Mouse (Mus musculus): ENCODE measurements around the gene Xkr7. TPM values are rescaled to one million over a fixed set of nuclear protein-coding genes. Genes with fewer than 3 reads are reported as not detected.
A peak's percentile ranks its signal among the peaks of the same experiment; 100 is the strongest.

Xkr7 gene
- total RNA-seq, 2 experiments from 2014 or later, result not detected

DNA sequence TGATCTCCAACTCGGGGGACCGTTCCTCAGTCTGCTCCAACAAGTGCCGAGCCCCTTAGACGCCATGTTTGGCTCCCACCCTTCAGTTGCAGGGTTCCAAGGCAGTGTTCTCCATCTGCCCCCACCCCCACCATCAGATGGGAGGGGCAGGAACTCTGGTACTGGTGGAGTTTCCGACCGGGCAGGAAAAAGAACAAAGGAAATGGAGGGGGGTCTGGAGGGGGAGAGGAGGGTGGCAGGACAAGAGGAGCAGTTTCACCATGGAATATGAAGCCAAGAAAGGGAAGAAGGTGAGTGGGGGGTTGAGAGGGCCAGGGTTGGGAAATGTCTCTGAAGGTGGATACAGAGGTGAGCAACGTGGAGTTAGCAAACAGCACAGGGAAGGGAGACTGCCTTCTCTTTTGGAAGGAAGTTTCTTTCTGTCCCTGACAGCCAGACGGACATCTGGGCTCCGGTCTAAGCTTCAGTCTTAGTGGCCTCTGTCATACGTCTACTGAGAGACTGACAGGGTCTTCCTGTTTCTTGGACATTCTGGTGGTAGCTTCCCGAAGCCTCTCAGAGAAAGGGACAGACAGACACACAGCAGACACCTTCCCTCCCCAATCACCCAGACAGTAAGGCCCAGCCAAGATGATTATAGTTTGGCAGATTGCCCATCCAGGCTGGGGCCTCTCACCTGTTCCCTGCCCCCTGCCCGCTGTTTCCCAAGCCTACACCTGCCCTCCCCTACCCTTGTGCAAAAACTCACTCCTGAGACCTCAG lies 34.3 kb downstream of the Xkr7 start, which contains the start of gene Ccm2l:
Ccm2l (plus strand) TSS at position 209 of the 762 bp plus-strand sequence.
- peak in 1 of 2 experiments; percentile 28 for DNase-seq
- intact Hi-C loops (cut with DNase I), result no loop called here

DNA sequence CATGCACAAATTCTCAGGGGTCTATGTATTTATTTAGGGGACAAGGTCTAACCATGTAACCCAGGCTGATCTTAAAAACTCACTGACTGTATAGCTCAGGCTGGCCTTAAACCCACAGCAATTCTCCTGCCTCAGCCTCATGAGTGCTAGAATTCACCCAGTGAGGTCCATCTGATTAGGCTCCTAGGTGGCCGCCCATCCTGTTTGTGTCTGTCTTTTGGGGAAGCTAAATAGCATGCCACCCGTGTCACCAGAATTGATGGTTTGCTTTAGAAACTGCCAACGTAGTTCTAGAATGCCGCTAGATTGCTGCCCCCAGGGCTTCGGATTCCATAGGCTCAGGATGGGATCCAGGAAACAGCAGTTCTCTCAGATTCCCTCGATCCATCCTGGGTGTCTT lies 35.3 kb downstream of the Xkr7 start:
- intact Hi-C loops (cut with DNase I), result no loop called here
- DNase-seq, result no peak

DNA sequence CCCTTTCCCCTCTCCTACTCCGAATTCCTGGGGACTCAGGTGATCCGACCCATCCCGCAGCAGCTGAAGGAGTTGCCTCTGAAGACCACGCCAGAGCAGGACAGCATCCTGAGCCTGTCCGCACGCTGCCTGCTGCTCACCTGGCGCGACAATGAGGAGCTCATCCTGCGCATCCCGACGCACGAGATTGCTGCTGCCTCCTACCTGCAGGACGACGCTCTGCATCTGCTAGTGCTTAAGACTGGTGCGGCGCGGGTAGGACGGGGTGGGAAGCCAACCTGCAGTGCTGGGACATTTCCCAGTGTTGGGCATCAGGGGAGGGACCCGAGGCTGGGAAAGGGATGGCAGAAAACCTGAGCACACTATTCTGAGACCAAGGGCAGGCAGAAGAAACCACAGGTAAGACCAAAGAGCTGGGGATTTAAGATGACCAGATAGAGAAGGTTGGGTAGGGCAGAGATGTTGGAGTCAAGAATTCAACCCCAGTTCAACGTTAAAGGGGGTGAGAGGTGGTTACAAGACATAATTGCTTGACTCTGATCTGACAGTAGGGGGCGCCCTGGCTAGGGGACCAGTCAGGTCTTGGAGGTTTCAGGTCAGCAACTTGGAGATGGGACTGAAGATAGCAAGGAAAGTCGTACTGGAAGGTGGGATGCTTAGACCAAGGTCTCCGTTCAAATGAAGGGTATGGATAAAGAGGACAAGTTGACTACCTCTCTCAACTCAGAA lies 39.3 kb downstream of the Xkr7 start:
- DNase-seq, result no peak
- intact Hi-C loops (cut with DNase I), result no loop called here

DNA sequence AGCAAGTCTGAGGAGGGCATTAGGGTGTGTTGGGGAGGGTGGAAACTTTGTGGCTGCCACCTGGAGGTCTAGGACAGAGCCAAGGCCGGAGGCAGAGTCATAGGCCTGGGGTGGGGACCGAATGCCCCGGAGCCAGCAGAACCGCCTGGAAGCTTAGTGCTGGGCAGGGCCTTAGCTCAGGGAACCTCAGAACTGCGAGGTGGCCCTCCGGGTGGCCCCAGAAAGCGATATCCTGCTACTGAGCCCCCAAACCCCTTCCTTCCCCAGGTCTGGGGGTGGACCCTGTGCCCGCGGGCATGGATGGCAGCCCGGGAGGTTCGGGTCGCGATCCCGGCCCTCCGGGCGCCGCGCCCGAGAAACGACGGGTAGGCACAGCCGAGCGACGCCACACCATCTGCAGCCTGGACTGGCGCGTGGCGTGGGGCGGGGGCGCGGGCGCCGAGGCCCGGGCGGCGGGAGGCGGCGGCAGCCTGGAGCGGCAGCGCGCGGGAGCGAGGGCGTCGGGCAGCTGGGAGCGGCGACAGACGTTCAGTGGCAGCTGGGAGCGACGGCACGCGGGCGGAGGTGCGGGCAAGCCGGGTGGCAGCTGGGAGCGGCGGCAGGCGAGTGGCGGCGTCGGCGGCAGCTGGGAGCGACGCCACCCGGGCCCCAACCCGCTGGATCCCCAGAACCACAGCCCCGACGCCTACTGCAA lies 40.0 kb downstream of the Xkr7 start:
- DNase-seq, result no peak
- intact Hi-C loops (cut with DNase I), result no loop called here

DNA sequence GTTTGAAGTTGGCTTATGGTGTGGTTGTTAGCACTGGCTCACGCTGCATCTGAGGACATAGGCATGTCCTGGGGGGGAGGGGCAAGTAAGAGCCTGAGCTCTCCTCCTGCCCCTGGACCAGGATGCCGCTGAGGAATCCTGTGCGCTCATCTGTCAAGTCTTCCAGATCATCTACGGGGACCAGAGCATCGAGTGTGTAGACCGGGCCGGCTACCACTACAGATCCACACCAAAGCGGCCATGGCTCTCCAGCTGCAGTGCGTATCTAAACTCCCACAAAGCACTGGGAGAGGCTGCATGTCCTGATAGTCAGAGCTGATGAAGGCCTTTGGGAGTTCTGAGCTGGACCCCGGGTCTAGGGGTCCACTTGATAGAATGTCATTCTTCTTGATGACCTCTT lies 43.0 kb downstream of the Xkr7 start:
- intact Hi-C loops (cut with DNase I), result no loop called here
- DNase-seq, result no peak

DNA sequence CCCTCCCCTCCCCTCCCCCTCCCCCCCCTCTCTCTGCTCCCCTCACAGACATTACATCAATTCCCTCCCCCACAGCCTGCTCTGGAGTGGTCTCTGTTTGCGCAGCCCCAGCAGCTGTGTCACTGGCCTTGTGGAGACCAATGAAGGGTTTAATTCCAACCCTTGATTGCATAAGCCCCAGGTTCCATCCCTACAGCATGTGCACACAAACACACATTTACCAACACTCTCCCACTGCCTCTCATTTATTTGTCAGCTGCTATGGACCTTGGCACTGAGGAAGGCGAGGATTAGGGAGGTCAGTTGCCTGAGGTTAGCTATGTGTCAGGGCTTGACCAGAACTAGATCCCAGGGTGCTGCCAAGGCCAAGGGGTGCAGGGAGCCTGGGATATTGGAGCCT lies 44.3 kb downstream of the Xkr7 start:
- intact Hi-C loops (cut with DNase I), result no loop called here
- DNase-seq, result no peak

DNA sequence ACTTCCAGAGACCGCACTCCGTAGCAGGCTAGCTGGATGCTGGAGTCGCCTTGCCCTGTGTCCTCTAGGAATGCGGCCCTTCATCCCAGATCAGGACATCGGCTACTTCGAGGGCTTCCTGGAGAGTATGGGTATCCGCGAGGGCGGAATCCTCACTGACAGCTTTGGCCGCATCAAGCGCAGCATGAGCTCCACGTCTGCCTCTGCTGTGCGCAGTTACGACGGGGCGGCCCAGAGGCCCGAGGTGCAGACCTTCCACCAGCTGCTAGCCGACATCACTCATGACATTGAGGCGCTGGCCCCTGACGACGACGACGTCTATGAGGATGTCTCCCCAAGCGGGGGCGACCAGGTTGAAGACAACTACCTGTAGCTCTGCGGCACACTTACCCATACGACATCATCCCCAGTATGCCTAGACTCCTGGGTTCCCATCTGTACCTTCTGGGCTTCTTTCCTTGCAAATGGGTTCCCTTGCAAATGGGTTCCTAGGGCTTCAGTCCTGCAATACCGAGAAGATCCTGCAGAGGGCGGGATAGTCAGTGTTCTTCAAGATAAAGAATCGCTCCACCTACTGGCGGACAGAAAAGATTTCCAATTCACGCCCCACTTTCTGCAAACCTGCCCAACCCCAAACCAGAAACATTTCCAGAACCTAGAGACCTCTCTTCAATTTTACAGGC lies 49.3 kb downstream of the Xkr7 start:
- DNase-seq, result peak; percentile 50 to 66
- intact Hi-C loops (cut with DNase I), result no loop called here

DNA sequence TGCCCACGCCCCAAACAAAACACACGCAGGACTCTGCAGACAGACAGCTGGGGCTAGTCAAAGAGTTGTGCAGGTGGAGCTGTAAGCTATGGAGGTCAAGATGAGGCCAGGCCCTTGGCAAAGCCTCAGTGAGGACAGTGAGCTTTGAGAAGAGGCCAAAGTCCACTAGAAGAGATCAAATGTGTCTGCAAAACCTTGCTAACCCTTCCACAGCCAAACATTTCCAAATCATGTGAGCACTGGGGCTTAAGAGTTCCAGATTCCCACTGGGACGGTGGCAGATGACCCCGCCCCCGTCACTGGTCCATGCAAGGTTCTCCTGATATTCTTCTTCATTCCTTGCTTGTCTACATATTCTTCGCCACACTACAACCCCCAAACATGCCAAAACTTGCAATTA lies 50.2 kb downstream of the Xkr7 start:
- no peak for DNase-seq
- intact Hi-C loops (cut with DNase I), result no loop called here

DNA sequence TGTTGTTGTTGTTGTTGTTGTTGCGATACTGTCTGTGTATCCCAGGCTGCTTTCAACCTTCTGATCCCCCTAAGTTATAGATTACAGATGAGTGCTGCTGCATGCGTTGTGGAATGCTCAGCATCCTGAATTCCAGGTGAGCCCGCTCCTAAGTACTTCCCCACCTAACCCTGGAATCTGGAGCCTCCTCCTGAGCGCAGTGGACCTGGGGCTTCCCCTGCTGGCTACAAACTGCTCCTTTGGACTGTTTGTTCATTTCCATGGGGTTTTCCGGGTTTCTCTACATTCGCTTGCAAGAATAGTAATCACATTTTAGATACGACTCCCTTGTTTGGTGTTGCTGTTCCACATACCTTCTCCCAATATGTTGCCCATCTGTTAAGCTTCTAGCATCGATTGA lies 51.6 kb downstream of the Xkr7 start:
- intact Hi-C loops (cut with DNase I), result no loop called here
- no peak for DNase-seq

DNA sequence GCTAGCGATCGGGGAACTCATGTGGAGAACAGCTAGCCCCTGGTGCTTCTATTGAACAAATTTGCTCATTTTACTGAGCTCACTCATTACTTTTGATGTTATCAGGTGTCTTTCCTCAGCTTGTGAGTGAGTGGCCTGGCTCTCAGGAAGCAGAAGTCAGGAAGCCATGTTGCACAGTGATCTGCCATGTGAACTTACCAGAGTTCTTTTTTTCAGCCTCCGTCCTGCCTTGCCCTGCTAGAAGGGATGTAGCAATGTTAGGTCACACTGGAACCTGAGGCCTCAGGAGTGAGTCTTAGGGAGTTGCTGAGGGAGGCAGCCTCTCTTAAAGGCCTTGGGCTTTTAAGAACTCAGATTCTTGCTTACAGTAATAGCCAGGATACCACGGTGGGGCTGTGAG lies 52.2 kb downstream of the Xkr7 start:
- intact Hi-C loops (cut with DNase I), result no loop called here
- no peak for DNase-seq

DNA sequence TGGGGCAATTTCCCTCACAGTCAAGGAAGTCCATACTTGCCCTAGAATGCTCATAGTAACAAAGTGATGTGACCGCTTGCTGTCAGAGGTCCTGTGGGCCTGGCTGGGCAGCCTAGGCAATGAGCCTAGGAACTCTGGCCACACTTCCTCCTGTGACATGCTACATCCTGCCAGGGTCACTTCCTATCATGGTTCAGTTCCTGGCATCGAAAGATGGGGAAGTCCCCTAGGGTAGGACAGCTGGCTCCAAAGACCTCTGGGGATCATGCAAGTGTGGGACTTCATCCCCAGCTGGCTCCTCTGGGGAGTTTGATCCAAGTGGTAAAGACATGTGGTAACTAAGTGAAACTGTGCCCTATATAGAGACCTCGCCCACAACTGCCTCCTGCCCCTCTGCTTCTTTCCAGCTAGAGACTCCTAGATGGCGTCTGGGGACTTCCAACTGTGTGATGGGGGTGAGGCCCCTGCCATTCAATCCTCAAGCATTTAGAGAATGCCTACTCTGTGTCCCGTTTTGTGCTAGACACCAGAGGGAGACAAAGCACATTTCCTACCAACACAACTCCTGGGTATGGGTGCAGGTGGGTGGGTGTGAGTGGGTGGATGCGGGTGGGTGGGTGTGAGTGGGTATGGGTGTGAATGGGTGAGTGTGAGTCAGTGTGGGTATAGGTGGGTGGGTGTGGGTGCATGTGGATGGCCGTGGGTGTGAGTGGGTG lies 52.8 kb downstream of the Xkr7 start:
- intact Hi-C loops (cut with DNase I), result no loop called here
- DNase-seq, result no peak

DNA sequence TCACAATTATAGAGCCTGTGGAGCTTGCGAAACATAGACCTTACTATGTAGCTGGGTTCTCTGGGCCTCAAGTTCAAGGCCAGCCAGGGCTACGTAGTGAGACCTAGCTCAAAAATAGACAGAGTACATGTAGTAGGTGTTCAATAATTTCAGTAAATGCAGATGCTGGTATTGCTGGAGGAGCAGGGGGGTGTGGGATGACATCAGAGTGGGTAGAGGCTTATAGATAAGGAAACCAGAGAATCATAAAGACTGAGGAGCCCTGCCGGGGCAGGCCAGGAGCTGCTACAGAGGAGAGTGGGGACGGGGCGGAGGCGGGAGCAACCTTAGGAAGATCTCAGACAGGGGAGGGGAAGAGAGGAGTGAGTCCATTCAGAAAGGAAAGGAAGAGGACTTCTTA lies 53.9 kb downstream of the Xkr7 start:
- intact Hi-C loops (cut with DNase I), result no loop called here
- no peak for DNase-seq

DNA sequence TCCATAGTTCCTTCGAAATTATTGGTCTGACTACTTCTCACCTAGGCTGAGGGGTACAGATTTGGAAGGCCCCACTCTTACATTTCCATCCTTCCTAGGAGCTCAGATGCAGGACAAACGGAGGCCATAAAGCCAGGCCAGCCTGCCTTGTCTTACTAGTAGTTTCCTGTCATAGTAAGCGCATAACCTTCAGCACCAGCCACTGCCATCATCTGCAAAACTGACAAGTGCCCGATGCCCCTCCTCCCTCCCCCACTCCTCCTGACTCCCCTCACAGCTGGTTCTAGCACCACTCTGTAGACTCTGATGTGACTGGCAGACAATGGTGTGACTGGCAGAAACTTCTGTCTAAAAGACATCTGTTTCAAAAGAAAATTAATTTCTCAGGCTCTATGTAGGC lies 54.5 kb downstream of the Xkr7 start:
- intact Hi-C loops (cut with DNase I), result no loop called here
- DNase-seq, result no peak

DNA sequence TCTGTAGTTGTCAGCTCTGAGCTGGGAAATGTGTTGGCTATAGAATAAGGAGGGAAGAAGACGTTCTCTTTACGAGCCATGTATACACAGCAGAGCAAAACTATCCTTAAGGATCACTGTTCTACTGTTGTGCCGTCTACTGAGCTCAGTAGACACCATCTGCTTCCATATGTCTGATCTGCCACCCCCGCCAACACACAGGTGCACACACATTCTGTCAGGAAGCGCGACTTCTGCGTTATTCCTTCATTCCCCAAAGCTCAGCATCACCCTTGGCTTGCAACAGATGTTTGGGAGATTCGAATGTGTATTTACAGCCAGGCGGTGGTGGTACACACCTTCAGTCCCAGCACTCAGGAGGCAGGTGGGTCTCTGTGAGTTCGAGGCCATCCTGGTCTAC lies 55.4 kb downstream of the Xkr7 start:
- DNase-seq, result no peak
- intact Hi-C loops (cut with DNase I), result no loop called here

DNA sequence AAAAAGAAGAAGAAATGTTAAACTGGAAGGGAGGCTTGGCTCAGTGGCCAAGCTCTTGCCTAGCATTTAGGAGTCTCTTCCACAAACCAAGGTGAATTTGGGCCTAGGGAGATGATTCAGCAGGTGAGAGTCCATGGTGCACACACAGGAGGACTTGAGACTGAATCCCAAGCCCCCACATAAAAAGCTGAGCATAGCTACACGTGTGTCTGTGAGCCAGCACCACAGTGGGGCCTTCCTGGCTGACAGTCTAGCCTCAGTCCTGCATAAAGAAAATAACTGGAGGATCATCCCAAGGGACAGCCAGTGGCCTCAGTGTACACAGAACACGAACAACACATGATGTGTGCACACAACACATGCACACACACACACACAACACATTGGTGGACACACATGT lies 57.7 kb downstream of the Xkr7 start:
- intact Hi-C loops (cut with DNase I), result no loop called here

DNA sequence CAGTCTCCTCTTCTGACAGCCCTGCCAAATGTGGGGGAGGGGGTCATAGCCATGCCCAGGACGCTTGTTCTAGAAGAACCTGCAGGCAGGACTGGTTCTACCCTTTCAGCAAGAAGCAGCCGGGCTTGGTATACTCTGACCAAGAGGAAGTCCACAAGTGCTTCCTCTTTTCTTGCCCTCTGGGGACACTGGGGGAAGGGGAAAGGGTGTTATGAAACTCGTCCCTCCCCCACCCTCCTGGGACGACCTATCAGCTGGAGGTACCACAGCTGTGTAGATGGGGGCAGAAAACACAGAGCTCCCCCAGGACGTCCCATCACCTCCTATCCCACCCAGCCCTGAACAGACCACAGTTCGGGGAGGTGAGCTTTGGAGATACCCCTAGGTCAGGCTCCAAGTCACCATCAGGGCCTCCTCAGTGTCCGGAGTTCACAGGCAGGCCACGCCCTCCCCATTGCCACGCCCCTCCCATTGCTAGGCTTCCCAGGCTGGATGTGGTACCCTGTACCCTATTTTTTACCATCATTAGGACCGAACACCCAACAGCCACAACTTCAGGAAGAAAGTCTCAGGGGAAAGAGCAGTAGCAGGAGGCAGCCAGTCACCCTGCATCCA lies 59.0 kb downstream of the Xkr7 start:
- intact Hi-C loops (cut with DNase I), result no loop called here
- no peak for DNase-seq

More for the DNA sequence above, 57.7 kb downstream of the Xkr7 start:
- DNase-seq, result no peak

Measured in gastrocnemius, postnatal 36 days (tissue).